Mouse (Mus musculus) adrenal gland, postnatal 0 days (tissue): Measurements from ENCODE around the gene Olfr122. TPM values are rescaled to one million over a fixed set of nuclear protein-coding genes. Genes with fewer than 3 reads are reported as not detected.

ENCODE experiments used
- polyA plus RNA-seq: library from polyadenylated mRNA; unstranded; fragments of >200 nt; fragmentation: Nextera tagmentation; extraction: Ambion mirVana; gene quantifications from 2 replicates; pipeline ENCODE4 v1.2.1, GENCODE M21; 2015

The Olfr122 gene
- polyA plus RNA-seq: not detected in 2 replicates

GRCm38 (mm10) chr17:37768307-37768706 lies at the start of gene Olfr122:
Gene Olfr122, plus strand, starts transcription at chr17:37768607.

GRCm38 (mm10) chr17:37721508-37721907 lies 46.9 kb upstream of the Olfr122 start, which contains the start of gene Olfr120:
Gene Olfr120, plus strand, starts transcription at chr17:37721808.

GRCm38 (mm10) chr17:37793229-37793628 lies 24.8 kb downstream of the Olfr122 start, which contains the start of gene Olfr123:
Gene Olfr123, plus strand, starts transcription at chr17:37793529.

GRCm38 (mm10) chr17:37799588-37799987 lies 31.2 kb downstream of the Olfr122 start, which contains the start of gene Olfr124:
Gene Olfr124, plus strand, starts transcription at chr17:37799888.

Other genes with a start within 250 kb of the Olfr122 start
- not detected in 2 replicates for gene Olfr112, start 199.2 kb upstream of the Olfr122 start, polyA plus RNA-seq
- not detected in 2 replicates for gene Olfr113, start 190.9 kb upstream of the Olfr122 start, polyA plus RNA-seq
- gene Olfr114, start 175.9 kb upstream of the Olfr122 start, polyA plus RNA-seq: not detected in 2 replicates
- gene Olfr115, start 141.5 kb upstream of the Olfr122 start, polyA plus RNA-seq: not detected in 2 replicates
- gene Olfr116, start 141.4 kb upstream of the Olfr122 start, polyA plus RNA-seq: not detected in 2 replicates
- gene Olfr117, start 104.8 kb upstream of the Olfr122 start, polyA plus RNA-seq: not detected in 2 replicates
- not detected in 2 replicates for gene Olfr118, start 101.6 kb upstream of the Olfr122 start, polyA plus RNA-seq
- not detected in 2 replicates for gene Olfr119, start 72.0 kb upstream of the Olfr122 start, polyA plus RNA-seq
- gene Olfr120, start 46.8 kb upstream of the Olfr122 start, polyA plus RNA-seq: not detected in 2 replicates
- gene Olfr121, start 19.8 kb upstream of the Olfr122 start, polyA plus RNA-seq: not detected in 2 replicates
- gene Olfr123, start 24.9 kb downstream of the Olfr122 start, polyA plus RNA-seq: not detected in 2 replicates
- not detected in 2 replicates for gene Olfr124, start 31.3 kb downstream of the Olfr122 start, polyA plus RNA-seq
- gene Olfr125, start 64.3 kb downstream of the Olfr122 start, polyA plus RNA-seq: not detected in 2 replicates
- gene Olfr126, start 78.9 kb downstream of the Olfr122 start, polyA plus RNA-seq: not detected in 2 replicates
- not detected in 2 replicates for gene Olfr127, start 131.8 kb downstream of the Olfr122 start, polyA plus RNA-seq
- gene Olfr128, start 151.9 kb downstream of the Olfr122 start, polyA plus RNA-seq: not detected in 2 replicates
- gene Olfr761, start 184.5 kb downstream of the Olfr122 start, polyA plus RNA-seq: not detected in 2 replicates